Mouse (Mus musculus): ENCODE measurements at regions not wholly inside any gene's neighbourhood (a gene's known extent, or its start where the extent isn't known, plus 50 kb on each side); places are given as distances from the start of the nearest gene placed in this dataset.
"Not testable (repeated sequence)": the region's sequence is repeated elsewhere in the genome, so short reads cannot be mapped to it uniquely, and the experiment has no call there.

GRCm38 (mm10) chr12:69524337-69525035 is 58.3 kb downstream of the Vcpkmt start:
- DNase-seq (ENCODE audit: low read depth, low spot score) = peak; percentile 62

- no peak for DNase-seq (ENCODE audit: low read depth, low spot score)
These were observed 63.0 kb downstream of the Vcpkmt start for GRCm38 (mm10) chr12:69519869-69520268.

GRCm38 (mm10) chr12:69519028-69519427 is 63.8 kb downstream of the Vcpkmt start:
- no peak for DNase-seq (ENCODE audit: low read depth, low spot score)

- DNase-seq (ENCODE audit: low read depth, low spot score) = no peak
These were observed 65.2 kb downstream of the Vcpkmt start for GRCm38 (mm10) chr12:69517616-69518015.

GRCm38 (mm10) chr12:69516314-69516916 is 66.4 kb downstream of the Vcpkmt start:
- DNase-seq (ENCODE audit: low read depth, low spot score) = peak; percentile 32

- DNase-seq (ENCODE audit: low read depth, low spot score) = no peak
These were observed 67.0 kb downstream of the Vcpkmt start for GRCm38 (mm10) chr12:69515850-69516249.

- DNase-seq (ENCODE audit: low read depth, low spot score) = no peak
These were observed 67.7 kb downstream of the Vcpkmt start for GRCm38 (mm10) chr12:69515117-69515516.

- no peak for DNase-seq (ENCODE audit: low read depth, low spot score)
These were observed 69.7 kb downstream of the Vcpkmt start for GRCm38 (mm10) chr12:69513166-69513565.

- no peak for DNase-seq (ENCODE audit: low read depth, low spot score)
These were observed 72.1 kb downstream of the Vcpkmt start for GRCm38 (mm10) chr12:69510736-69511135.

- not testable (repeated sequence) for DNase-seq (ENCODE audit: low read depth, low spot score)
These were observed 73.6 kb downstream of the Vcpkmt start for GRCm38 (mm10) chr12:69509180-69509579.

- no peak for DNase-seq (ENCODE audit: low read depth, low spot score)
These were observed 74.9 kb downstream of the Vcpkmt start for GRCm38 (mm10) chr12:69507906-69508305.

GRCm38 (mm10) chr12:69507333-69507732 is 75.5 kb downstream of the Vcpkmt start:
- no peak for DNase-seq (ENCODE audit: low read depth, low spot score)

GRCm38 (mm10) chr12:69502706-69503070 is 80.1 kb downstream of the Vcpkmt start:
- DNase-seq (ENCODE audit: low read depth, low spot score) = no peak

GRCm38 (mm10) chr12:69501783-69502705 is 80.8 kb downstream of the Vcpkmt start:
- DNase-seq (ENCODE audit: low read depth, low spot score) = peak; percentile 84

GRCm38 (mm10) chr12:69501346-69501730 is 81.5 kb downstream of the Vcpkmt start:
- DNase-seq (ENCODE audit: low read depth, low spot score) = no peak

GRCm38 (mm10) chr12:69500600-69501345 is 82.1 kb downstream of the Vcpkmt start:
- peak; percentile 40 for DNase-seq (ENCODE audit: low read depth, low spot score)

GRCm38 (mm10) chr12:69497121-69497520 is 85.7 kb downstream of the Vcpkmt start:
- DNase-seq (ENCODE audit: low read depth, low spot score) = peak; percentile 87

- DNase-seq (ENCODE audit: low read depth, low spot score) = no peak
These were observed 86.4 kb downstream of the Vcpkmt start for GRCm38 (mm10) chr12:69496341-69496904.

GRCm38 (mm10) chr12:69495776-69496175 is 87.1 kb downstream of the Vcpkmt start:
- DNase-seq (ENCODE audit: low read depth, low spot score) = no peak

- peak; percentile 52 for DNase-seq (ENCODE audit: low read depth, low spot score)
These were observed 88.2 kb downstream of the Vcpkmt start for GRCm38 (mm10) chr12:69494648-69495047.

GRCm38 (mm10) chr12:69489686-69490085 is 93.1 kb downstream of the Vcpkmt start:
- DNase-seq (ENCODE audit: low read depth, low spot score) = no peak

Measured in brain, adult 2 months (tissue).